Mouse (Mus musculus) MEL (cell line): ENCODE measurements around the gene Ptma.
A peak's percentile ranks its signal among the peaks of the same experiment; 100 is the strongest.

Source experiments
- CHD2 ChIP-seq: IDR thresholded peaks from 2 replicates; pipeline ENCODE4 v1.6.1; 2011; ENCODE audit warnings: low read length, improper control_type of control experiment
- CTCF ChIP-seq, 3 experiments: IDR thresholded peaks in 2 of 3; conservative IDR thresholded peaks in 1 of 3; 2 replicates each; pipeline ENCODE4 v1.5.1; 2011 to 2012; ENCODE audit warnings: low read length in 3 of 3, low read depth in 2 of 3, mild to moderate bottlenecking in 2 of 3, improper control_type of control experiment in 1 of 3, inconsistent platforms in 1 of 3, mixed read lengths in 1 of 3, moderate library complexity in 1 of 3; ENCODE audit not compliant: control insufficient read depth in 1 of 3, insufficient read depth in 1 of 3, poor library complexity in 1 of 3, severe bottlenecking in 1 of 3
- E2F4 ChIP-seq: IDR thresholded peaks from 2 replicates; pipeline ENCODE4 v1.6.1; 2011; ENCODE audit warnings: low read depth, low read length, improper control_type of control experiment, borderline replicate concordance
- JUND ChIP-seq: IDR thresholded peaks from 2 replicates; pipeline ENCODE4 v1.6.1; 2011; ENCODE audit warnings: low read depth, mild to moderate bottlenecking, improper control_type of control experiment, low read length
- MEF2A ChIP-seq: IDR thresholded peaks from 2 replicates; pipeline ENCODE4 v1.6.1; 2014; ENCODE audit warnings: low read depth, mild to moderate bottlenecking, inconsistent platforms, low read length, improper control_type of control experiment; ENCODE audit not compliant: poor library complexity, insufficient replicate concordance, severe bottlenecking; ENCODE audit errors: extremely low read depth
- MXI1 ChIP-seq: IDR thresholded peaks from 2 replicates; pipeline ENCODE4 v1.6.1; 2011; ENCODE audit warnings: mild to moderate bottlenecking, low read depth, low read length, improper control_type of control experiment
- POLR2A ChIP-seq, 2 experiments: IDR thresholded peaks; 2 replicates each; pipeline ENCODE4 v1.6.1; 2011 to 2012; ENCODE audit warnings: low read length in 2 of 2, mild to moderate bottlenecking in 2 of 2, control low read depth in 1 of 2, improper control_type of control experiment in 1 of 2, low read depth in 1 of 2, moderate library complexity in 1 of 2; ENCODE audit not compliant: control insufficient read depth in 1 of 2, insufficient read depth in 1 of 2, poor library complexity in 1 of 2
- POLR2AphosphoS5 ChIP-seq: IDR thresholded peaks from 2 replicates; pipeline ENCODE4 v1.6.1; 2012; ENCODE audit warnings: low read depth, borderline replicate concordance, mild to moderate bottlenecking, inconsistent platforms, low read length, moderate library complexity, mixed read lengths
- SMC3 ChIP-seq: IDR thresholded peaks from 2 replicates; pipeline ENCODE4 v1.6.1; 2011; ENCODE audit warnings: low read depth, low read length, improper control_type of control experiment
- TAL1 ChIP-seq: IDR thresholded peaks from 2 replicates; pipeline ENCODE4 v1.6.1; 2012; ENCODE audit warnings: mild to moderate bottlenecking, inconsistent platforms, low read length, moderate library complexity, mixed read lengths
- USF1 ChIP-seq: IDR thresholded peaks from 2 replicates; pipeline ENCODE4 v1.6.1; 2014; ENCODE audit warnings: low read depth, mild to moderate bottlenecking, inconsistent platforms, low read length, improper control_type of control experiment, moderate library complexity
- USF2 ChIP-seq, 2 experiments: IDR thresholded peaks; 2 replicates each; pipeline ENCODE4 v1.6.1; 2011 to 2012; ENCODE audit warnings: improper control_type of control experiment in 2 of 2, low read length in 2 of 2, borderline replicate concordance in 1 of 2, inconsistent platforms in 1 of 2, low read depth in 1 of 2, mild to moderate bottlenecking in 1 of 2; ENCODE audit not compliant: insufficient read depth in 1 of 2
- ZNF384 ChIP-seq: IDR thresholded peaks from 2 replicates; pipeline ENCODE4 v1.6.1; 2012; ENCODE audit warnings: low read depth, mild to moderate bottlenecking, inconsistent platforms, low read length, improper control_type of control experiment

- TF ChIP-seq SMC3: no peak
- TF ChIP-seq USF1: no peak
- no peak for TF ChIP-seq CTCF (IDR thresholded peaks at IDR 0.05 in 2 of 3, conservative IDR thresholded peaks at IDR 0.05 in 1 of 3; ENCODE audit: control insufficient read depth in 1 of 3, insufficient read depth in 1 of 3, low read depth in 2 of 3, low read length in 3 of 3, poor library complexity in 1 of 3, severe bottlenecking in 1 of 3)
- peak in 1 of 2 experiments; percentile 88 for TF ChIP-seq POLR2A (IDR thresholded peaks at IDR 0.05; ENCODE audit: control insufficient read depth in 1 of 2, insufficient read depth in 1 of 2, low read depth in 1 of 2, low read length in 2 of 2, poor library complexity in 1 of 2)
- 0 out of 2 replicates have a peak, but pooled peaks have one; percentile 88 for TF ChIP-seq E2F4
- peak; percentile 94 for TF ChIP-seq POLR2AphosphoS5
- TF ChIP-seq ZNF384: no peak
- TF ChIP-seq CHD2: no peak
- TF ChIP-seq TAL1: no peak
- TF ChIP-seq MXI1: 0 out of 2 replicates have a peak, but pooled peaks have one; percentile 32
- no peak for TF ChIP-seq USF2 (IDR thresholded peaks at IDR 0.05; ENCODE audit: borderline replicate concordance in 1 of 2, insufficient read depth in 1 of 2, low read depth in 1 of 2, low read length in 2 of 2)
- no peak for TF ChIP-seq MEF2A
- TF ChIP-seq JUND: no peak
These were observed at the start of gene Ptma for GRCm38 (mm10) chr1:86526116-86526788.
